Mouse (Mus musculus) myocyte (in vitro differentiated cells): ENCODE data around the gene H1f0.

ENCODE experiments used
- POLR2A ChIP-seq: IDR thresholded peaks from one replicate; pipeline ENCODE4 v1.6.1; 2011; ENCODE audit warnings: low read depth, mild to moderate bottlenecking, control low read depth, moderate library complexity; ENCODE audit not compliant: insufficient read length
- POLR2AphosphoS2 ChIP-seq: IDR thresholded peaks from one replicate; pipeline ENCODE4 v1.6.1; 2011; ENCODE audit warnings: low read depth, control low read depth; ENCODE audit not compliant: insufficient read length

GRCm38 (mm10) chr15:78996663-78997062, 31.6 kb upstream of the H1f0 start:
- TF ChIP-seq POLR2A = no peak
- TF ChIP-seq POLR2AphosphoS2 = no peak
